Mouse (Mus musculus) cerebellum, adult 2 months (tissue): ENCODE results near the gene Wnt9b. TPM values are rescaled to one million over a fixed set of nuclear protein-coding genes. Genes with fewer than 3 reads are reported as not detected.

Experiments
- DNase-seq, 2 experiments: peaks; one replicate each; pipeline ENCODE4 v3.0.0; 2021
- H3K27ac ChIP-seq: fragments of 200-500 bp; 2 replicates; pipeline ENCODE4 v1.5.1; 2012; ENCODE audit warnings: low read length, control low read depth, inconsistent platforms; ENCODE audit not compliant: insufficient read depth
- H3K27me3 ChIP-seq: fragments of 200-500 bp; 2 replicates; pipeline ENCODE4 v1.6.1; 2012; ENCODE audit warnings: inconsistent platforms, mild to moderate bottlenecking, low read length, moderate library complexity; ENCODE audit not compliant: control insufficient read depth, insufficient read depth
- H3K4me1 ChIP-seq: fragments of 200-500 bp; 2 replicates; pipeline ENCODE4 v1.6.1; 2011; ENCODE audit warnings: low read length; ENCODE audit not compliant: control insufficient read depth, insufficient read depth
- H3K4me3 ChIP-seq: fragments of 200-500 bp; replicated peaks from 2 replicates; pipeline ENCODE3; 2011; ENCODE audit warnings: mild to moderate bottlenecking, low read depth, low read length, control low read depth; ENCODE audit not compliant: insufficient read depth
- CTCF ChIP-seq: fragments of 200-500 bp; IDR thresholded peaks from 2 replicates; pipeline ENCODE4 v1.5.1; 2011; ENCODE audit warnings: low read depth, mild to moderate bottlenecking, control low read depth, low read length, moderate library complexity, borderline replicate concordance; ENCODE audit not compliant: insufficient read depth
- POLR2A ChIP-seq: fragments of 200-500 bp; IDR thresholded peaks from 2 replicates; pipeline ENCODE4 v1.6.1; 2011; ENCODE audit warnings: low read length, control low read depth, borderline replicate concordance; ENCODE audit not compliant: insufficient read depth
- WGBS: fragments of 180-500 bp; shearing (Covaris S2); methylation state at CpG from one replicate; pipeline ENCODE4 v1.1.7; 2018; 5-methylcytosine and 5-hydroxymethylcytosine counted together
- polyA plus RNA-seq: library from polyadenylated mRNA; depleted of rRNA; stranded (reverse); fragments of >200 nt; gene quantifications from 2 replicates; pipeline ENCODE4 v1.2.3, GENCODE M21; 2012; rRNA removed

Wnt9b gene
- polyA plus RNA-seq, 1 experiment, result 1.0 TPM

GRCm38 (mm10) chr11:103688271-103688979, 61.2 kb downstream of the Wnt9b start:
- Histone ChIP-seq H3K27ac (no peak overlapping the region), H3K4me3 (no peak overlapping the region), H3K27me3 (no peaks in the 10 kb centered on the region; the same call in 1 of the 2 replicates), H3K4me1 (peaks cover 4% of the 10 kb centered on the region; the same call in 1 of the 2 replicates)
- no peak for DNase-seq
- TF ChIP-seq CTCF (no peak), POLR2A (no peak)
- WGBS, result 43% methylated on average over 6 of the region's 6 CpGs

GRCm38 (mm10) chr11:103686706-103687105, 62.9 kb downstream of the Wnt9b start:
- Histone ChIP-seq H3K4me3 (no peak overlapping the region), H3K4me1 (peaks cover 4% of the 10 kb centered on the region; the same call in 1 of the 2 replicates), H3K27me3 (no peaks in the 10 kb centered on the region; the same call in 1 of the 2 replicates), H3K27ac (no peak overlapping the region)
- DNase-seq, result no peak
- WGBS, result 89% methylated on average over 6 of the region's 6 CpGs
- TF ChIP-seq POLR2A (no peak), CTCF (no peak)

- no peak overlapping the region for H3K4me3 ChIP-seq
- peaks cover 4% of the 10 kb centered on the region; the same call in 1 of the 2 replicates for H3K4me1 ChIP-seq
- H3K27me3 ChIP-seq, result no peaks in the 10 kb centered on the region
- H3K27ac ChIP-seq, result no peak overlapping the region
- peak in 1 of 2 experiments; percentile 27 for DNase-seq
- 13% methylated on average over 7 of the region's 7 CpGs for WGBS
- TF ChIP-seq CTCF (no peak), POLR2A (no peak)
These were observed 64.3 kb downstream of the Wnt9b start for GRCm38 (mm10) chr11:103685261-103685736.

GRCm38 (mm10) chr11:103683667-103684334, 65.8 kb downstream of the Wnt9b start:
- 90% methylated on average over 11 of the region's 11 CpGs for WGBS
- Histone ChIP-seq H3K4me1 (no peaks in the 10 kb centered on the region), H3K27me3 (no peaks in the 10 kb centered on the region), H3K27ac (no peak overlapping the region), H3K4me3 (no peak overlapping the region)
- DNase-seq, result no peak
- TF ChIP-seq CTCF (no peak), POLR2A (no peak)

Other genes starting within 250 kb of the Wnt9b start
- not detected in 2 replicates for gene Lrrc37a, start 245.2 kb downstream of the Wnt9b start, polyA plus RNA-seq
- gene Gm884, start 128.7 kb downstream of the Wnt9b start, polyA plus RNA-seq, result not detected in 2 replicates
- 0.19 TPM in 1 of 2 replicates, not detected in the other for gene Lyzl6, start 110.9 kb downstream of the Wnt9b start, polyA plus RNA-seq
- gene Rprml, start 100.3 kb downstream of the Wnt9b start, polyA plus RNA-seq, result 5.8 and 6.9 TPM in 2 replicates
- gene Gosr2, start 51.9 kb downstream of the Wnt9b start, polyA plus RNA-seq, result 86.5 and 87.4 TPM in 2 replicates
- gene Wnt3, start 24.3 kb upstream of the Wnt9b start, polyA plus RNA-seq, result 13.6 and 14.5 TPM in 2 replicates
- gene Nsf, start 204.2 kb upstream of the Wnt9b start, polyA plus RNA-seq, result 472 and 511 TPM in 2 replicates
- 55.0 and 57.2 TPM in 2 replicates for gene Arf2, start 216.9 kb upstream of the Wnt9b start, polyA plus RNA-seq